Mouse (Mus musculus): ENCODE results near the gene Mybpc1.
"Not testable (repeated sequence)": the region's sequence is repeated elsewhere in the genome, so short reads cannot be mapped to it uniquely, and the experiment has no call there.

The Mybpc1 gene

GRCm38 (mm10) chr10:88547635-88548034 lies 57.3 kb downstream of the Mybpc1 start:
- DNase-seq: no peak

- no peak for DNase-seq
Measured at GRCm38 (mm10) chr10:88530631-88531030, 74.3 kb downstream of the Mybpc1 start.

DNA sequence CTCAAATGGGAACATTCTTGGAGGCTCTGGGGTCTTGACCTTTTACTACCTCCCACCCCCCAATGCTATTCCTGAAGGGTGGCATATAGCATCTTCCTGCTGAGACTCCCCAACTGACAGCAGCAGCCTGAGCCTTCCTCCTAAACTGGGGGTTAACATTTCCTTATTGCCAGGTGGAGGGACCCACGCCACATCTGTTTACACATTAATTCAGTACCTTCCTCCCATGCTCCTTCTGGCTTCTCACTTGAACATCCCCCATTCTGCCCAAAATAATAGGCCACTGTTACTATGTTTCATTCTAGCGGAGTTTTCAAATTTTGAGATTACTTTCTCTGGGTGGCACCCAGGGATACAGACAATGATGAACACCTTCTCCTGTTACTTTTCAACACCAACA lies 80.9 kb downstream of the Mybpc1 start:
- no peak for DNase-seq

- no peak for DNase-seq
Measured at GRCm38 (mm10) chr10:88523212-88523611, 81.7 kb downstream of the Mybpc1 start.

- no peak for DNase-seq
Measured at GRCm38 (mm10) chr10:88522795-88523194, 82.2 kb downstream of the Mybpc1 start.

DNA sequence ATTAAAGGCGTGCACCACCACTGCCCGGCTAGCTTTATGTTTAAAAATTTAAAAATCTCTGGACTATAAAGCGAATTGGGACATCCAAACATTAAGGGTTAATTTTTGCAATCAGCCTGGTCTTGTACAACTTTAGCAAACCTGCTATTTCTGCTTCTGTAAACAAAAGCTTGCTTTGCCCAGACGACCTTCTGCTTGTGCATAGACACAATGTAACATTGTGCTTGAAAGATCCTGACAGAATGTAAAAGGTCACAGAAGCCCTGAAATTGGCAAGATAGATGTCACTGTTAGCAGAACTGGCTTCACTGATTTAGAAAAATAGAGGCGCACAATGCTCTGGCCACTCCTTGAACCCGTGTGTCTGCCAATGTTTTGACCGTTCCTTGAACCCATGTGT lies 89.9 kb downstream of the Mybpc1 start:
- DNase-seq: not testable (repeated sequence)

- peak; percentile 21 for DNase-seq
Measured at GRCm38 (mm10) chr10:88514495-88514894, 90.5 kb downstream of the Mybpc1 start.

DNA sequence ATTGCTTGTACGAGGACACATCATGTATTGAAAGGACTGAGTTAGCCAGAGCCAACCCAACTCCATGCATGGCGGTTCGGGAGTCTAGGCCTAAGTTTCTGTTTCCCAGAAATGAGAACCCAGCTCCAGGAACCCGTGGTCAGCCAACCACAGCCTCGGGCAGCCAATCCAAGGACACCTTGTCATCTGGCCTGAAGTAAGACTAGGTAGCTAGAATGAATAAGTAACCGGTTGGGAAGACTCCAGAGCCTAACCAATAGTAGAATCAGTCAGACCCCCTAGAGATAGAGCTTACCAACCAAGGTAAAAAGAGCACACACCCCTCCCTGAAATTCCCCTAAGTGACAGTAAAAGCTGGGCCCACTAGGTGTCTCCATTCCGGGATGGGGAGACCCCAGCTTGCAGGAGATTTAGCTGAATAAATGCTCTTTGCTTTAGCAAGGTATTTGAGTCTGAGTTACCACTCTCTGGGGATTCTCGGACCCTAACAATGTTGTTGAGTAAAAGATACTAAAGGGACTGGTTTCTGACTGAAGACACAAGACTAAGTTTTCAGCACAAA lies 91.3 kb downstream of the Mybpc1 start:
- DNase-seq: no peak

DNA sequence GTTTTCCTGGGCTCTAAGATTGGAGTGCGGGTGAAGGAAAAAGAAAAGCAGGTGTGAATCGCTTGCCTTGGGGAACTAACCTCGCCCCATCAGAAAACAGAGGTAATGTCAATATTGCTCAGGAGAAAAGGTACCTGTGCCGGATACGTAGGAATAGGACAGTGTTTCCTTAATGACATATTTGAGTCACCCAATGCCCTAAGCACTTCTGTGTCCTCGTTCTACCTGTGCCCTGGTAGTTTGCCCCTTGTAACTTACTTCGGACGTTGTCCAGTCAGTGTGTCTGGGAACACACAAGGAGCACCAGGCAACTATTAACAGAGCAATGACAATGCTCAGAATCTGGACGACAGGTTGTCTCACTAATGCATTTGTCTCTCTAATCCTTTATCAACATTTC lies 93.6 kb downstream of the Mybpc1 start:
- DNase-seq: no peak

DNA sequence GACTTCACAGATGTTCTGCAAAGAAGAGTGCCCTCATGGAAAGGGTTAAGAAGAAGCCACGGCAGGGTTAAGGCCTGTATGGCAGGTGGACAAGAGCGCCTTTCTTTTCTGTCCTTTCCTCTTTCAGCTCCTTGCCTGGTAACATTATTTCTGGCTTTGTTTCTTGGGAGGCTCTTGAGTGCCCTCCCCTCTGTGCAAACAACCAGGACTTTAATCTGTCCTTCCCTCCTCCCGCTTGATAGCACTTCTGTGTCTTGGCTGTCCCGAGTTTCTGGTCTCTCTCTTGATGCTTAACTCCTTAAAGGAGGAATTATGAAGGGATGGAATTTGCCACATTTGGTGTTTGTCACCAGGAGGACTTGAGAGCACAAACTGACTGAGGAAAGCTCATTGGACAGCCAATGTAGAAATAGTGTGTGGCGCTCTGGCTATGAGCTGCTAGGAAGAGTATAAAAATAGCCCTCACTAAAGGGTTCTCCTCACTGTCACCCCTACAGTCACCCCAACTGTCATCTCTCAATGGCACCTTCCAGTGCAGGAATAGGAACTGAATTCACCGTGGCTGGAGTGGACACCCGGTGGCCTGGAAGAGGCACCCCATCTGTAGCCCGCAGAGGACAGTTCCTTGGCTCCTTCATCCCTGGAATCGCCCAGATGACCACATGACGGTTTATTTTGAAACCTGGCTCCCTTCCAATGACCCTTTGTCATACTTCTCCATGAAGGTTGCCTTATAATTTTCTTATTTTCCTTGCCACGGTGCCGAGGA lies 94.3 kb downstream of the Mybpc1 start:
- DNase-seq: no peak

DNA sequence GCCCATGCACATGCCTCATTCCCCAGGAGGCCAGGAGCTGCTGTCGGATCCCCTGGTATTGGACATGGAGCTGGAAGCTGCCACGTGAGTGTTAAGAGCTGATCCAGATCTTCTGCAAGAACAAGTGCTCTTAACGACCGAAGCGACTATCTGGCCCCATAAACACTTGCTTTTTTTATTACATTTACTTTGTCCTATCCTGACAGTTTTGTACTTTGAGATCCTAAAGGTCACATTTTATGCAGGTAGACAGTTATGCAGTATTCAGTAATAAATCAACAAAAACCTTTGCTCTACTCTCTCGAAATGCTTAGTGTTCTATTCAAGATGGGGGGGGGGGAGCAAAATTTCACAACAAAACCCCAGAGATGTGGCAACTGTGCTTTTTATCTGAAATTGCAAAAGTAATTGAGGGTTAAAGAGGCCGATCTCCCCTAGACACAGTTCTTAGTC lies 97.2 kb downstream of the Mybpc1 start:
- DNase-seq: no peak

DNA sequence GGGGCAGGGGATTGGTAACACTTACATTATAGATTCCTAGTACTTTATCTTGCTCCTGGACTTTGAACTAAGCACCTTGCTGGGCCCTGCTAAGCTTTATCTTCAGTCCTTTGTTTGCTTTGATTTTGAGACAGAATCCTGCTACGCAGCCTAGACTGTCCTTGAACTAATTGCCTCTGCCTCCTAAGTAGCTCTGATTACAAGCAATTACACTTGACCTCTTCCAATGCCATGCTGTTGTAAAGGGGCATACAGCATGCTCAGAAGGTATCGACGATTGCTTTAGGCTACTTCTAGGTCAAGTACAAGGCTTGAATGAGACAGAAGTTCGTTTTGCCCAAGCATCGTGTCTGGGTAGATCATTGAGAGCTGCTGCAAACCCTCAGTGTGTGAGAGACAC lies 99.7 kb downstream of the Mybpc1 start:
- no peak for DNase-seq

DNA sequence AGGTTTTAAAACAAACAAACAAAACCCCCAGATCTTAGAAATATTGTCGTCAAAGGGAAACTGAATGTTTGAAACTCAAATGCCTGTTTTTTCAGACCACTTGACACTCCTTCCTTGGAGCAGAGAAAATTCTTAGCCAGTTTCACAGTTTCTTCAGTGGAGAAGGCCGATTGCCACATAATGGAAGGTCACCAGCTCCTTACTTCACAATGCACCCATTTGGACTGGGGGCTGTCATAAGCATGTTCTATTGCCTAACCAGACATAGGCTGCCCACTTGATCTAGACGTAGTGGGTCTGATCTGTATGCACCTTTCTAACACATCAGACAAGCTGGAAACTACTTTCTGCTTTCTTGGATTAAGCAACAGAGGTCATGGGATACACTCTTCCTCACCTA lies 100.5 kb downstream of the Mybpc1 start:
- DNase-seq: no peak

- DNase-seq: peak; percentile 90
Measured at GRCm38 (mm10) chr10:88503421-88504314, 101.3 kb downstream of the Mybpc1 start, which contains the start of gene Chpt1. Chpt1 (minus strand) TSS chr10:88504073.

DNA sequence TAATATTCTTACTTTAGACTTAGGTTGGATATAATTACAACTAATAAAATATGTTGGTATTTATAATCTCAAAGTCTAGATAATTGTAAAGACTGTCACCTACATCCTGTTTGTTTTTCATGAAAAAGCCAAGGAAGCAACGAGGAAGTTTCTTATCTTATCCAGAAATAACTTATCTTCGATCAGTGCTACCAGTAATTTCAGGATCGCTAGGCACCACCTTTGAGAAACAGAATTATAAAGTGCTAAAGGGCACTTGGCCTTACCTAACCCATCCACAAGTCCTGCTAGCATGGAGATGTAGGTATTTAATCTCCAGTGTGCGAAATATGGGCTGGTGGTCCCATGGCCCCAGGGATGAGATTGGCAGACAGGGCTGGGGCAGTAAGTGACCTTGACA lies 102.0 kb downstream of the Mybpc1 start:
- DNase-seq: no peak

DNA sequence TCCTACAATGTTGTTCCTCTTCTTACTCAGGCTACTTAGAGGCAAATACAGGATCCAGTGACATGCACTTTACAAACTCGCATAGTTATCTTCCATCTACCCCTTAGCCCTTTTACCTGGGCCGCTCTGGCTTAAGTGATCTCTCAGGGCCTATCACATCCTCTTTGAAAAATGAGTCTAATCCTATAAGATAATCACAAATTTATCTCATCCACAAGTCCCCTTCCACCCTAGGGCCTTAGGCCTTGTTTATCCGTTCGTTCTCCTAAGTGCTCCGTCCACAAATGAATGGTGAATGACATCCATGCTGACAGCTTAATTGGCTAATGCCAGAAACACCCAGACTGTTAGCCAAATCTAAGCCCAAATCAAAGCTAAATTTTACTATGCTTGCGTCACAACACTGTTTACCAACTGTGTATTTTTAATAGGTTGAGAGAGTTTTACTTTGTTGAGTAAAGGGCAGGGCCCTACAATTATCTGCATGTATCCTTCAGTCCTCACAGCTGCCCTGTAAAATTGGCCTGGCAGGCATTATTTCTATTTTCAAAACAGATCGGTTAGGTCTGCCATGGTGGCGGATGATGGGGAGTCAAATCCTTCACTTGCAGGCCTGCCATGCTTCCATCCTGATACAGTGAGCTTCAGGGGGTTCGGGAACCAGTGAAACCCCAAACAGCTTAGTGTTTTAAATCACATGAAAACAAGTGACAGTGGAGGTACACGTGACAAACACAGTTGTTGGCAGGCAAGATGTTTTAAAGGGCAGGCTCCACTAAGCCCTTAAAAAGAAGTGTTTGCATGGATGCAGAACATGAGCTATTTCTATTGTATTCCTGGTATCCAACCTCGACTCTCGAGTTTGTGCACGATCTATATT lies 102.8 kb downstream of the Mybpc1 start:
- no peak for DNase-seq

DNA sequence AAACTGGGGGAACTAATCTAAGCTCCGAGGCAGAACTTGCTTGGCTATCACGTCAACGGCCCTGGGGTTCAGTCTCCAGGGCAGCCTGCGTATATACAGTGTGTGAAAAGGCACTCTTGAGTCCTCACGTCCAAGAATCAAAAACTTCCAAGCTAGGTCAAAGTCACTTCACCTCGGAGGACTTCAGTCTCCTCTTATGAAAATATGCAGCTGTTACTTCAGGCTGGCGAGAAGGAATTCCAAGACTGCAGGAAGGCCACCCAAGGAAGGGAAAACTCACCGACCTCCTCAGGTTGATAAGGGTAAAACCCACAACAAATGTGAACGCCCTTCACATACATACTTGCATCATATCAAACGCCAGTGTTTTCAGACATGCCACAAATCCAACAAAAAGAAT lies 103.6 kb downstream of the Mybpc1 start:
- no peak for DNase-seq

GRCm38 (mm10) chr10:88499993-88500392 lies 105.0 kb downstream of the Mybpc1 start:
- no peak for DNase-seq

DNA sequence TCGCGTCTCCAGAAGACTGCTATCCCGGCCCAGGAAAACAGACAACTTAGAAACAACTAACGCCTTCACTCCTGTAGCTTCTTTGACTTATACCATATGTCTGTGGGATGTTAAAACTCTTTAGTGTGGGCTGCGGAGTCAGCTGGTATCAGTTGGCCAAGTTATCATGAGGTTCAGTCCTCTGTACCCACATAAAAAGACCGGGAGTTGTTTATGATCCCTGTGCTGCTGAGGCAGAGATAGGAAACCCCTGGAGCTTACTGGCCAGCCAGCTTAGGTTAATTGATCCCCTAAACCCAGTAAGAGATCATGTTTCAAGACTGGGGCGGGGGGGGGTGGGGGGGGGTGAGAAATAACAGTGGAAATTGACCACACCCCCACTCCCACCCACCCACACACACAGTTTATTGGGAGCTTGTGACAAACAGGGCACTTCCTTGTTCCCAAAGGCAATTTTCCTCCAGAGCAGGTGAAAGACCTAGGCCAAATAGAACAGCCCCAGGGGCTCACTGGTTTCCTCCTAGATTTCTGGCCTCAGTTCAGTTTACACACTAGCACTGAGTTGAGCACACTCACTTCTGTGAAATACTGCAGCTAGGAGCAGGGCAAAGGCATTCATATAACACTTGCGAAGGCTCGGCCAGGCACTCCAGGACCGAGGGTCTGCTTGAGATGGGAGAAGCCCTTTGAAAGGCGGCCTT lies 107.9 kb downstream of the Mybpc1 start:
- no peak for DNase-seq

GRCm38 (mm10) chr10:88494959-88495587 lies 109.9 kb downstream of the Mybpc1 start:
- no peak for DNase-seq

GRCm38 (mm10) chr10:88492658-88493057 lies 112.3 kb downstream of the Mybpc1 start:
- DNase-seq: no peak
